Mouse (Mus musculus) adrenal gland, postnatal 14 days (tissue): ENCODE measurements around the gene Otof. TPM values are rescaled to one million over a fixed set of nuclear protein-coding genes. Genes with fewer than 3 reads are reported as not detected.

Experiments
- DNase-seq: peaks from one replicate; pipeline ENCODE4 v3.0.0; 2021; ENCODE audit warnings: mixed read lengths
- total RNA-seq: library from RNA; stranded (reverse); gene quantifications from 2 replicates; pipeline ENCODE4 v1.2.3, GENCODE M21; 2021

The Otof gene
- total RNA-seq, 1 experiment from 2014 or later = 0.07 TPM

GRCm38 (mm10) chr5:30423572-30424244, 38.0 kb downstream of the Otof start:
- DNase-seq = peak; percentile 79

- DNase-seq = no peak
Measured at GRCm38 (mm10) chr5:30423121-30423520, 38.6 kb downstream of the Otof start.

GRCm38 (mm10) chr5:30416665-30417064, 45.1 kb downstream of the Otof start:
- DNase-seq = no peak

- DNase-seq = no peak
Measured at GRCm38 (mm10) chr5:30415876-30416275, 45.9 kb downstream of the Otof start.

- DNase-seq = peak; percentile 62
Measured at GRCm38 (mm10) chr5:30415381-30415780, 46.4 kb downstream of the Otof start.

GRCm38 (mm10) chr5:30411524-30411923, 50.2 kb downstream of the Otof start:
- DNase-seq = no peak

- peak; percentile 51 for DNase-seq
Measured at GRCm38 (mm10) chr5:30406876-30407275, 54.9 kb downstream of the Otof start.

- no peak for DNase-seq
Measured at GRCm38 (mm10) chr5:30401165-30401564, 60.6 kb downstream of the Otof start.

- DNase-seq = no peak
Measured at GRCm38 (mm10) chr5:30400521-30400920, 61.2 kb downstream of the Otof start.

GRCm38 (mm10) chr5:30391473-30391872, 70.3 kb downstream of the Otof start:
- peak; percentile 89 for DNase-seq

GRCm38 (mm10) chr5:30389836-30390235, 71.9 kb downstream of the Otof start:
- peak; percentile 49 for DNase-seq

- no peak for DNase-seq
Measured at GRCm38 (mm10) chr5:30387726-30388125, 74.0 kb downstream of the Otof start.

- no peak for DNase-seq
Measured at GRCm38 (mm10) chr5:30382876-30383275, 78.9 kb downstream of the Otof start.

GRCm38 (mm10) chr5:30369426-30369825, 92.3 kb downstream of the Otof start:
- peak; percentile 71 for DNase-seq

- no peak for DNase-seq
Measured at GRCm38 (mm10) chr5:30367405-30367804, 94.3 kb downstream of the Otof start.

- peak; percentile 63 for DNase-seq
Measured at GRCm38 (mm10) chr5:30358436-30359099, 103.2 kb downstream of the Otof start.

GRCm38 (mm10) chr5:30356647-30357046, 105.1 kb downstream of the Otof start:
- DNase-seq = no peak

- DNase-seq = peak; percentile 65
Measured at GRCm38 (mm10) chr5:30355559-30356159, 106.1 kb downstream of the Otof start.

- DNase-seq = no peak
Measured at GRCm38 (mm10) chr5:30355114-30355513, 106.6 kb downstream of the Otof start.

- DNase-seq = no peak
Measured at GRCm38 (mm10) chr5:30353605-30354004, 108.1 kb downstream of the Otof start.

GRCm38 (mm10) chr5:30343886-30344285, 117.8 kb downstream of the Otof start:
- DNase-seq = no peak

GRCm38 (mm10) chr5:30343107-30343506, 118.6 kb downstream of the Otof start:
- DNase-seq = peak; percentile 78

- no peak for DNase-seq
Measured at GRCm38 (mm10) chr5:30342601-30343015, 119.1 kb downstream of the Otof start.
